Mouse (Mus musculus): Measurements from ENCODE around the gene Gm49368. TPM values are rescaled to one million over a fixed set of nuclear protein-coding genes. Genes with fewer than 3 reads are reported as not detected.
"Not testable (repeated sequence)": the region's sequence is repeated elsewhere in the genome, so short reads cannot be mapped to it uniquely, and the experiment has no call there.

Gene Gm49368
- polyA plus RNA-seq, 1 experiment: not detected

- DNase-seq (ENCODE audit: low spot score): no peak
Measured at GRCm38 (mm10) chr7:128128741-128129720, 66.5 kb downstream of the Gm49368 start, which contains the start of gene Itgax. TSS of gene Itgax (plus strand) at chr7:128129547.

GRCm38 (mm10) chr7:128132148-128132547 lies 69.7 kb downstream of the Gm49368 start:
- DNase-seq (ENCODE audit: low spot score): no peak

- no peak for DNase-seq (ENCODE audit: low spot score)
Measured at GRCm38 (mm10) chr7:128133596-128133995, 71.1 kb downstream of the Gm49368 start.

GRCm38 (mm10) chr7:128136927-128137326 lies 74.4 kb downstream of the Gm49368 start:
- DNase-seq (ENCODE audit: low spot score): no peak

GRCm38 (mm10) chr7:128139611-128140010 lies 77.1 kb downstream of the Gm49368 start:
- no peak for DNase-seq (ENCODE audit: low spot score)

GRCm38 (mm10) chr7:128150970-128151369 lies 88.5 kb downstream of the Gm49368 start:
- DNase-seq (ENCODE audit: low spot score): no peak

GRCm38 (mm10) chr7:128154076-128154475 lies 91.6 kb downstream of the Gm49368 start, which contains the start of gene Itgad:
TSS of gene Itgad (plus strand) at chr7:128154376.
- DNase-seq (ENCODE audit: low spot score): no peak

- no peak for DNase-seq (ENCODE audit: low spot score)
Measured at GRCm38 (mm10) chr7:128154924-128155323, 92.4 kb downstream of the Gm49368 start.

GRCm38 (mm10) chr7:128158688-128159354 lies 96.3 kb downstream of the Gm49368 start:
- not testable (repeated sequence) for DNase-seq (ENCODE audit: low spot score)

GRCm38 (mm10) chr7:128164001-128164400 lies 101.5 kb downstream of the Gm49368 start:
- no peak for DNase-seq (ENCODE audit: low spot score)

- no peak for DNase-seq (ENCODE audit: low spot score)
Measured at GRCm38 (mm10) chr7:128166391-128166790, 103.9 kb downstream of the Gm49368 start.

GRCm38 (mm10) chr7:128169996-128170395 lies 107.5 kb downstream of the Gm49368 start:
- DNase-seq (ENCODE audit: low spot score): no peak

Other genes with a start within 250 kb of the Gm49368 start
- gene Stx4a, start 238.4 kb upstream of the Gm49368 start, polyA plus RNA-seq (2012; rRNA removed): 161 and 178 TPM in 2 replicates
- 6.4 and 6.9 TPM in 2 replicates for gene Stx1b, start 238.1 kb upstream of the Gm49368 start, polyA plus RNA-seq (2012; rRNA removed)
- 12.2 and 15.6 TPM in 2 replicates for gene Zfp646, start 186.5 kb upstream of the Gm49368 start, polyA plus RNA-seq (2012; rRNA removed)
- gene Zfp668, start 185.9 kb upstream of the Gm49368 start, polyA plus RNA-seq (2012; rRNA removed): 2.9 and 4.1 TPM in 2 replicates
- gene Prss53, start 171.7 kb upstream of the Gm49368 start, polyA plus RNA-seq (2012; rRNA removed): 2.9 and 3.9 TPM in 2 replicates
- not detected in 2 replicates for gene Gm21974, start 167.2 kb upstream of the Gm49368 start, polyA plus RNA-seq (2012; rRNA removed)
- 204 and 211 TPM in 2 replicates for gene Vkorc1, start 167.1 kb upstream of the Gm49368 start, polyA plus RNA-seq (2012; rRNA removed)
- gene Bckdk, start 158.6 kb upstream of the Gm49368 start, polyA plus RNA-seq (2012; rRNA removed): 71.8 and 76.9 TPM in 2 replicates
- gene Kat8, start 150.2 kb upstream of the Gm49368 start, polyA plus RNA-seq (2012; rRNA removed): 27.2 and 31.9 TPM in 2 replicates
- gene Prss8, start 132.6 kb upstream of the Gm49368 start, polyA plus RNA-seq (2012; rRNA removed): 54.6 and 66.0 TPM in 2 replicates
- gene Prss36, start 116.0 kb upstream of the Gm49368 start, polyA plus RNA-seq (2012; rRNA removed): 10.2 and 13.5 TPM in 2 replicates
- 388 and 390 TPM in 2 replicates for gene Fus, start 95.2 kb upstream of the Gm49368 start, polyA plus RNA-seq (2012; rRNA removed)
- 57.9 and 68.3 TPM in 2 replicates for gene Pycard, start 68.8 kb upstream of the Gm49368 start, polyA plus RNA-seq (2012; rRNA removed)
- gene Trim72, start 58.7 kb upstream of the Gm49368 start, polyA plus RNA-seq (2012; rRNA removed): 0.78 and 0.91 TPM in 2 replicates
- 7.9 and 9.1 TPM in 2 replicates for gene Itgam, start within 50 bp of the Gm49368 start, polyA plus RNA-seq (2012; rRNA removed)
- gene Itgax, start 66.9 kb downstream of the Gm49368 start, polyA plus RNA-seq (2012; rRNA removed): 3.4 and 3.8 TPM in 2 replicates
- gene Itgad, start 91.7 kb downstream of the Gm49368 start, polyA plus RNA-seq (2012; rRNA removed): 0.09 and 0.39 TPM in 2 replicates
- gene Cox6a2, start 143.7 kb downstream of the Gm49368 start, polyA plus RNA-seq (2012; rRNA removed): 0.24 and 0.26 TPM in 2 replicates
- gene Armc5, start 174.7 kb downstream of the Gm49368 start, polyA plus RNA-seq (2012; rRNA removed): 18.6 and 20.4 TPM in 2 replicates
- gene 9130023H24Rik, start 175.3 kb downstream of the Gm49368 start, polyA plus RNA-seq (2012; rRNA removed): 6.1 and 6.3 TPM in 2 replicates
- 155 and 317 TPM in 2 replicates for gene Tgfb1i1, start 184.1 kb downstream of the Gm49368 start, polyA plus RNA-seq (2012; rRNA removed)
- gene Slc5a2, start 203.0 kb downstream of the Gm49368 start, polyA plus RNA-seq (2012; rRNA removed): 0.10 TPM in 1 of 2 replicates, not detected in the other
- gene BC017158, start 235.5 kb downstream of the Gm49368 start, polyA plus RNA-seq (2012; rRNA removed): 36.3 and 39.5 TPM in 2 replicates